Mouse (Mus musculus) naive thymus-derived CD4-positive, alpha-beta T cell, adult 5 months (primary cell): Measurements from ENCODE around the gene Elmo3. TPM values are rescaled to one million over a fixed set of nuclear protein-coding genes. Genes with fewer than 3 reads are reported as not detected.

ENCODE experiments used
- polyA plus RNA-seq: library from polyadenylated mRNA; unstranded; fragments of 100-300 nt; shearing (Covaris generic); gene quantifications from one replicate; pipeline ENCODE4 v1.2.1, GENCODE M21; 2017

Elmo3 gene
- polyA plus RNA-seq, result 4.2 TPM

DNA sequence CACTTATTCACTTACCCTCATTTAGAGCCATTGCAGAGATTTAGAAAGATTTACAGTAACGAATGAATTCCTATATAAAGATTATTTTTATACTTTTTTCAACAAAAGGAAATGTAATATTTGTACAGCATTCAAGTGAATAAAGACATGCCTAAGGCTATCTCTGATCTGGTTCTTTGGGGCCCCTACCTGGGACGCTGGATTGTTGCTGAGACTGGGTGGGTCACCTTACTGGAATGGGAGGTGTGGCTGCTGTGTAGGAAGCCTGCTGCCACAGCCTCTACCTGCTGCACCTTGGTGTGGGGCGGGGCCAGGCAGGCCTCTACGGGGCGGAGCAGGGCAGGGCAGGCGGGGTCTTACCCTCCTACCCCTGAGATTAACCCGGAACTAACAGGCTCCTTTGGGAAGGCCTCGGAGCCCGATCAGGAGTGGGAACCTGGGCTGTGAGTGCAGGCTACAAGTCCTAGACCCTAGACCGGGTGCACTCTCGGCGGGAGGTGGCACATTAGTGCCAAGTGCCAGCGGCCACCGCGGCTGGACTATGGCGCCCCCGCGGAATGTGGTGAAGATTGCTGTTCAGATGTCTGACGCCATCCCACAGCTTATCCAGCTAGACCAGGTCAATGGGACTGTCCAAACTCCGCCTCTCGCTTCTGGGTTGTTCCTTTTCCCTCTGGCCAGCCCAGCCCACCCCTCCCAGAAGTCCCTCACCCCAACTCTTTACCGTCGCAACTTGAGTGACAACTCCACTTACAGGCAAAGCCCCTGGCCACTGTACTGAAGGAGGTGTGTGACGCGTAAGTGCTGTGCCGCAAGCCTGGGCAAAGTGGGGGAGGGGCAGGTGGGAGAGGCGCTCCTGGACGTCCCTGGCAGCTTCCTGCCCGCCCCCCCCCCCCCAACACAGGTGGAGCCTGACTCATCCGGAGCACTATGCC lies at the start of gene Elmo3:
Gene Elmo3 (plus strand): TSS at position 391 of the 935 bp plus-strand sequence.

DNA sequence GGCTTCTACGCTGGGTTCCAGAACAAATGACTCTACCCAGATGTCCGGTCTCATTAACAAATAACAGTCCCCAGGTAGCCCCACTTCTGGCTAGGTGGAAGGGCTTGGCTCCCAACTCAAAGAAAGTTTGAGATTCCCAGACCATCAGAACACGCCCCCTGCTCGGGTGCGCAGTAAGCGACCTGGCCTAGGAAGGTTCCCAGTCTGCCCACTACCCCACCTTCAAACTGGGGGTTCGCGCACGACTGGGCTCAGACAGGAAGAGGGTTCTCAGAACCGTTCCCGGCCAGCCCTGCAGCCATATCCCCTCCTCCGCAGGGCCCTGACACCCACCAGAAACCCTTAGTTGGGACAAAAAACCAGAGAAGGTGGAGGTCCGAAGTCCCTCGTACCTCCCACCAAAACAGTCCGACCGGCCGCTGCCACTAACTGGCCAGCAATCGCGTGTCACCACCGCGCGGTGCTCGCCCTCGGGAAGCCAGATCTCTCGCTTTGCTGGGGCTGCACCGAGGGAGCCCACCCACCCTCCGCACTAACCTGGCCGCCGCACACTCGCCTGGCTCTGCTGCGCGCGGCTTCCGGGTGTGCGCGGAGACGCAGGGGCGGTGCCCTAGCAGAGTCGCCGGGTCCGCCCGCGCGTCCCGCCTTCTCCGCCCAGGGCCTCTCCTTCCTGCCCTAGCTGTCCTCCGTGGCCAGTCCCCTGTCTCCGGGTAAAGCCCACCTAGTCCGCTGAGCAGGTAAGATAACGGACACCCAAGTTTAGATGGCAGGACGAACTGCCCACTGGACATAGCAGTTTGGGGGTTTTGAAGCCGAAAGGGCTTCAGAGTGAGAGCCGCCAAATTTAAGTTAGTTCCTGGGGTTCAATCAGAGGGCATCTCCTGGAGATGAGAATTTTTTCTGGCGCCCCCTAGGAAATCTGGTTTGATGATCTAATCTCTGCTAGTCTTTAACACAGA lies 41.1 kb upstream of the Elmo3 start, which contains the start of the genes Tradd and Fbxl8:
Gene Tradd (minus strand): TSS at position 586 of the 959 bp plus-strand sequence.
Gene Fbxl8 (plus strand): TSS at position 625 of the 959 bp plus-strand sequence.

DNA sequence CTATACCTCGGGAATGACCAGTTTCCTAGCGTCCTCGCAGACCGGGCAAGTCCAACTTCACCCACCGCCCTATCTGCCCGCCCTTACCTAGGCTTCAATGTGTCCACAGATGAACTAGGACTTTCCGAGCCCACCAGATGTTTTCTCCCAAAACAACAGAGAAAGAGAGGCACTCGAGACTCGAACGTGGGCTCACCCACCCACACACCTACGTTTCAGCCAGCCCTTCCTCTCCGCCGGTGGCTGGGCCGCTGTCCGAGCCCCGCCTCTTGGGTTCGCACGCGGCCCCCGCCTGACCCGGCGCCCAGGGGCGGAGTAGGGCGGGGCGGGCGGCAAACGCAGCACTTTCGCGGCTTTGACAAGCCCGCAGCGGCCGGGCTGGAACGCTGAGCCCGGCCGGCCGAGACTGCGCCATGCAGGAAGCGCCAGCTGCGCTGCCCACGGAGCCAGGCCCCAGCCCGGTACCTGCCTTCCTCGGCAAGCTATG lies 35.9 kb upstream of the Elmo3 start, which contains the start of gene Hsf4:
Gene Hsf4 (plus strand): TSS at position 341 of the 487 bp plus-strand sequence.

DNA sequence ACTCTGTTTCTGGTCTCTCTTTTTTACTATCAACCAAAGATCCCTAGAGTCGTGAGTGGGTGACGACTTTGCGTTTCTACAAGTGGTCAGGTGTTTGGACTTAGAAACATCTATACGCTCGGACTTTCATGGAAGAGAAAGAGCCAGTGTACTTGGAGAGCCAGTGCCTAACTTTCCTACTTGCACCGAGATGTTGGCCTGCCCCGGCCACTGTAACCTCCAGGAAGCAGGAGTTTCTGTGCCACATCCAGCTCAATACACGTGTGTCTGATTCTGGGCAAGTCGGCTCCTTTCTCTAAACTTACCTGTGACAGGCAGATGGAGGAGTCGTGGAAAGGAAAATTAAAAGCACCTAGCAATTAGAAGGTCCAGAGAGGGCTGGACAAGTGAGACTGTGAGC lies 29.6 kb upstream of the Elmo3 start, which contains the start of gene Nol3:
Gene Nol3 (plus strand): TSS at position 301 of the 400 bp plus-strand sequence.

DNA sequence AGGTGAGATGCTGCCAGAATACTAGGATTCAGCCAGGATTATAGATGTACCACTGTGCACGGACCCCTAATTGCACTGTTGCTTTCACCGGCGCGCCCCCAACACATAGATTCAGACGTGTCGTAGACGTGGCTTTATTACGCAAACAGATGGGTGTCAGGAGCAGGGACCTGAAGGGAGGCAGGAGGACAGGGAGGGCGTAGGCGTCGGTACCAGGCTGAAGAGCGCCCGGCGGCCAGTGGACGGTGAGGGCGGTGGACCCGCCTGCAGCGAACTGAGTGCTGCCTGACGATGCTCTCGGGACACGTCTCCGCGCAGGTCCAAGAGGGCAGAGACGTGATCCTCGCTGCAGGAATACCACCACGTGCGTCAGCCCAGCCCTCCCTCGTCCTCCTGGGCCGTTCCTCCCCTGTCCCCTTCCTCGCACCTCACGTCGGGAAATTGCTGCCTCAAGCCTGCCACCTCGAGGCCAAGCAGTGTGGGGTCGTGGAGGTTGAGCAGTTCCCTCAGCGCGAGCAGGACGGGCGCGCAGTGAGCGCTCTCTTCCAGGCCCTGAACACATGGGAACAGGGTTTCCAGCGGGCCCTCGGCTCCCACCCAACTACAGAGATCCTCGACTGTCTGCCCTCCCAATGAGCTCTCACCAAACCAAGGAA lies 15.5 kb upstream of the Elmo3 start, which contains the start of gene 4931428F04Rik:
Gene 4931428F04Rik (minus strand): TSS at position 60 of the 656 bp plus-strand sequence.

DNA sequence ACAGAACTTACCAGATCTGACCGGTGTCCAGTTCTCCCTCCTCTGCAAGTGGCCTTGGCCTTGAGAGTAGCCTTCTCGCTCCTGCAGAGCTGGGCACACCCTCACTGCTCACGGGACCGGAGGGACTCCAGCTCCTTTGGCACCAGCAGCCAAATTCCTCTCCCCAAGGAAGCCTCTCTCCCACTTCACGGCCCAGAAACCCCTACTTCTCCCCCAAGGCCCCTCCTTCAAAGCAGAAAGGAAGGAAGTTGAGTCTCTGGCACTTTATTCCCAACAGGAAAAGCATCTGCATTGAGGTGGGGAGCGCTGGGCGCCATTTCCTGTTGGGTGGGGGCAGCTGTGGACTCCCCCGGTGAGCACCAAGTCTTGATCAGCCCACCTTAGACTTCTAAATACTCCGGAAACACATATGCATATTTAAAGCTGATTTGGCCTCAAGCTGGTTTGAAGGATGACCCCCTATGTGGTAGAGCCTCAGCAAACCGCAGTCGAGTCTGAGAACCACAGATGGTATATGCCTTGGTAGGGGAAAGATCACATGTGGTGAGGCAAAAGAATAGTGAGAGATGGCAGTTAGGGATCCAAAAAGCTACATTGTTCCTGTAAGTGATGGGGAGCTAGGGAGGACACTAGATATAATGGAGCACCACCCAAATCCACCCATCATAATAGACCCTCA lies 9.4 kb upstream of the Elmo3 start, which contains the start of gene Exoc3l:
Gene Exoc3l (minus strand): TSS at position 207 of the 679 bp plus-strand sequence.

DNA sequence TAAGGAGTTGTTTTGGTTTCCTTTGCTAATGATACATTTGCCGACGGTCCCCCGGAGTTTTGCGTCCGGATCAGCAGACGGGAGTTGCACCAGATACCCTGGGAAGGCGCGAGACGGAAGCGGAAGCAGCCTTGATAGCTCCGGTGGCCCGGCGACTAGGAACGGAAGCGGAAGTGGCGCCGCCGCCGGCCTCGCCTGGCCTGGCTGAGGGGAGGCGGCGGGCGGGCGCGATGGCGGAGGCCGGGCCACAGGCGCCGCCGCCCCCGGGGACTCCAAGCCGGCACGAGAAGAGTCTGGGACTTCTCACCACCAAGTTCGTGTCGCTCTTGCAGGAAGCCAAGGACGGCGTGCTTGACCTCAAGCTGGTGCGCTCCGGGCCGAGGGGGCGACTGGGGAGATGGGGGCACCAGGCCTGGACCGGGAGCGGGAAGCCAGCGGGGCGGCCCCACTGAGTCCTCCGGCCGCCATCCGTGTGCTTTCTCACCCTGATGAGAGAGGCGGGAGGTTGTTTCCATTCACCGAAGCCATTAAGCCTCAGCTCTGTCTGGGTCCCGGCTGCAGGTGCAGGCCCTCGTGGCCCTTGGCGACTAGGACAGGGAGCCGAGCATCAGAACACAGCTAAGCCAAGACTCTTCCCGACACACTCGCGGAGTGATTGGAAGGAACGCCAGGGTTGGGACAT lies 7.7 kb upstream of the Elmo3 start, which contains the start of gene E2f4:
Gene E2f4 (plus strand): TSS at position 153 of the 682 bp plus-strand sequence.

DNA sequence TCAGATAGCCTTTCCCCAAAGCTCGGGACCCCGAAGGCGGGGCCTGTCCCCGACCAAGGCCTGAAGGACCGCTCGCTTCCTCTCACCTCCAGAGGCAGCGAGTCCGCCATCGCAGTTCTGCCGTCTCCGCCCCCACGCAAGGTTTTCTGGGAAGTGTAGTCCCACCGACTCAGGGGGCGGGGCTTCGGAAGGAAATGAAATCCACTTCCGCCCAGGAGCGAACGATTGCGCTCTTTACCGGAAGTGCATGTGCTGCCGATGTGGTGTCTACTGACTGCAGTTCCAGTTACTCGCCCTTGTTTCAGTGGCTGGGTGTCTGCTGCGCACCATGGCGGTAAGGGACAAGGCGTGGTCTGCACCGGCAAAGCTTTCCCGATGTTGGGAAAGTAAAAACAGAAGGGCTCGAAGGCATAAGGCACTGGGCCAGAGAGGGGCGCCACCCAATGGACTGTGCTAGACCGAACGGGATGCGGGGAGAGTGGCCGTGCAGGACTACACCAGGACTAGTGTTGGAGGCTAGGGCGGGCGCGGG lies 20.8 kb downstream of the Elmo3 start, which contains the start of the genes Lrrc29 and Tmem208:
Gene Lrrc29 (minus strand): TSS at position 138 of the 532 bp plus-strand sequence.
Gene Tmem208 (plus strand): TSS at position 214 of the 532 bp plus-strand sequence.

DNA sequence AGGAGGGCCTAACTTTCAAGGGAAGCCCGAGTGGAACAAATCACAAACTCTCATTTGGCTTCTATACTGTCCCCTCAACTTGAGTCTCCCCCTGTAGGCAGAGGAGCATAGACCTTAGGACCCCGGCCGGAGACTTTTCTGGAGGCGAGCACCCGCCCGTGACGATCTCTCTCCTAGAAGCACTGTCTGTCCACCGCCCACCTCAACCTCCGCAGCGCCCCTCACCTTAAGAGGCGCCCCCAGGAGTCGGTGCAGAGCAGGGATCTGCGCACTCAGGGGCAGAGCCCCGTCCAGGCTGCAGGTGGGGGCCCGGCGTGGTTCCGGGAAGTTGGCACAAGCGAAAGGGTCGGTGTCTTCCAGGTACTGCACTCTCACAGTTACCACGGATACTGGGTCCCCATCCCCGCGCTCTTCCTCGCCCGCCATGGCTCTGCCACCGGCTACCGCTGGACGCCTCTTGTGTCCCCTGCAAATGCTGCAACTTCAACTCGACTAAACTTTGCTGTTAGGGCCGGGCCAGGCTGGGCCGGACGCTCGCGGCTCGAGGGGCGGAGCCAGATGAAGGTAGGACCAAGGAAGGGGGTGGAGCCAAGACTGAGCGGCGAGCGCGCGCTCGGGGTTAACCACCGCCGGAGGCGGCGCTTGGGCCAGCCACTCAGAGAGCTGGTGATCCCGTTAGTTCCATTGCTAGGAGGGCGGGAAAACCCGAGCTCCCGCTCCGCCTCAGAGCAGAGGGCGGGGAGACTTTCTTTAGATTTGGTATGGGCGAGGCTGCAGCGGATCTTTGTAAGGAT lies 42.2 kb downstream of the Elmo3 start, which contains the start of gene Fhod1:
Gene Fhod1 (minus strand): TSS at position 526 of the 794 bp plus-strand sequence.

DNA sequence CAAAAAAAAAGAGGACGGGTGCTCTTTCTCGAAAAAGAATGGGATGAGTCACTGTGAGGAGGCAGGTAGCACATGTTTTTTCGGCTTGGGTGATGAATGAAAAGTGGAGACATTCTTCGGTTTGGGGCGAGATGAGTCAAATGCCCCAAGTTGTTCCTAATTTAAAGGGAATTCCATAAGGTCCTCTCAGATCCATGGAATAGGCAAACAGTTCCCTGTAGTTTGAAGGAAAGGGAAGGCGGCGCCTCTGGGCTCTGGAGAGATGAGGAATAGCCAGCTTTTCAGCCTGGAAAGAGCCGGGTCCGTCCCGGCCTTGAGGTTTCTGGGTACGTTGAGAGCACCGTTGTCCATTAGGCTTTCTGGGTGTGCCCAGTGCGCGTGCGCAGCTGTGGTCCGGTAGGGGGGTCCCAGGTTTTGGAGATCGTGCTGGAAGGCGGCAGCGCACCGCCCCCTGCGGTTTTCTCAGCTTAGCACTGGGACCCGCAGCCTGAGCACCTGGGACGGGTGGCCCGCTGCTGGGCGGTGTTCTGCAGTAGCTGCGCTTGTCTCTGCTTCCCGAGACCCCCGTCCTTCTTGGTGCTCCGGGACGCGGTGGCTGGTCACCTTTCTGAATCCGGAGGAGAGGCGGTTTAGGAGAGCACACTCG lies 43.2 kb downstream of the Elmo3 start, which contains the start of gene Slc9a5:
Gene Slc9a5 (plus strand): TSS at position 394 of the 646 bp plus-strand sequence.

Other genes with a start within 250 kb of the Elmo3 start
- not detected for gene Ces3b, start 221.8 kb upstream of the Elmo3 start, polyA plus RNA-seq
- gene Ces4a, start 173.8 kb upstream of the Elmo3 start, polyA plus RNA-seq, result not detected
- gene Cbfb, start 134.9 kb upstream of the Elmo3 start, polyA plus RNA-seq, result 89.9 TPM
- 29.6 TPM for gene D230025D16Rik, start 80.5 kb upstream of the Elmo3 start, polyA plus RNA-seq
- 0.55 TPM for gene B3gnt9, start 50.4 kb upstream of the Elmo3 start, polyA plus RNA-seq
- 40.0 TPM for gene Tradd, start 41.0 kb upstream of the Elmo3 start, polyA plus RNA-seq
- gene Fbxl8, start 41.0 kb upstream of the Elmo3 start, polyA plus RNA-seq, result 9.9 TPM
- not detected for gene Hsf4, start 35.8 kb upstream of the Elmo3 start, polyA plus RNA-seq
- gene Nol3, start 29.5 kb upstream of the Elmo3 start, polyA plus RNA-seq, result not detected
- gene 4931428F04Rik, start 15.7 kb upstream of the Elmo3 start, polyA plus RNA-seq, result 2.1 TPM
- 1.8 TPM for gene Exoc3l, start 9.5 kb upstream of the Elmo3 start, polyA plus RNA-seq
- 112 TPM for gene E2f4, start 7.9 kb upstream of the Elmo3 start, polyA plus RNA-seq
- gene Lrrc29, start 20.7 kb downstream of the Elmo3 start, polyA plus RNA-seq, result 1.9 TPM
- 62.3 TPM for gene Tmem208, start 20.8 kb downstream of the Elmo3 start, polyA plus RNA-seq
- gene Fhod1, start 42.4 kb downstream of the Elmo3 start, polyA plus RNA-seq, result 1.6 TPM
- gene Slc9a5, start 43.2 kb downstream of the Elmo3 start, polyA plus RNA-seq, result 0.11 TPM
- gene Plekhg4, start 67.7 kb downstream of the Elmo3 start, polyA plus RNA-seq, result not detected
- gene Kctd19, start 107.9 kb downstream of the Elmo3 start, polyA plus RNA-seq, result not detected
- gene Lrrc36, start 108.0 kb downstream of the Elmo3 start, polyA plus RNA-seq, result not detected
- gene Tppp3, start 165.9 kb downstream of the Elmo3 start, polyA plus RNA-seq, result not detected
- 4.9 TPM for gene Zdhhc1, start 191.3 kb downstream of the Elmo3 start, polyA plus RNA-seq
- gene Hsd11b2, start 213.2 kb downstream of the Elmo3 start, polyA plus RNA-seq, result 0.19 TPM